Mouse (Mus musculus) CH12.LX (cell line): ENCODE measurements around the gene Coro2b. TPM values are rescaled to one million over a fixed set of nuclear protein-coding genes. Genes with fewer than 3 reads are reported as not detected.

Experiments
- DNase-seq: peaks from one replicate; pipeline ENCODE4 v3.0.0-alpha.2; 2013; ENCODE audit errors: extremely low read depth
- H3K27ac ChIP-seq: 2 replicates; pipeline ENCODE4 v1.5.1; 2012; ENCODE audit warnings: low read depth, mild to moderate bottlenecking, control low read depth, moderate library complexity; ENCODE audit not compliant: insufficient read depth
- H3K27me3 ChIP-seq: replicated peaks from 2 replicates; pipeline ENCODE3; 2012; ENCODE audit warnings: inconsistent platforms
- H3K36me3 ChIP-seq, 2 experiments: replicated peaks in 1 of 2; 2 replicates each; pipeline versions ENCODE3 to v1.6.1; 2012; ENCODE audit warnings: inconsistent platforms in 1 of 2, low read length in 1 of 2, mild to moderate bottlenecking in 1 of 2, mixed read lengths in 1 of 2, moderate library complexity in 1 of 2; ENCODE audit not compliant: control insufficient read depth in 1 of 2, insufficient read depth in 1 of 2
- H3K4me1 ChIP-seq, 2 experiments: 2 replicates each; pipeline ENCODE4 v1.6.1; 2012; ENCODE audit warnings: inconsistent platforms in 1 of 2, moderate library complexity in 1 of 2; ENCODE audit not compliant: insufficient read depth in 2 of 2, control insufficient read depth in 1 of 2
- H3K4me2 ChIP-seq: 2 replicates; pipeline ENCODE4 v1.6.1; 2012; ENCODE audit warnings: low read depth, mild to moderate bottlenecking, control low read depth; ENCODE audit not compliant: poor library complexity, insufficient read depth, severe bottlenecking
- H3K4me3 ChIP-seq, 3 experiments: fragments of 150-350 bp in 1 of 3; sonication (generic) in 1 of 3; replicated peaks in 1 of 3; 2 replicates each; pipeline versions ENCODE3 to v1.5.1; 2011 to 2012; ENCODE audit warnings: low read depth in 2 of 3, low read length in 2 of 3, mild to moderate bottlenecking in 2 of 3, moderate library complexity in 2 of 3, control low read depth in 1 of 3, improper control_type of control experiment in 1 of 3, inconsistent platforms in 1 of 3, mixed read lengths in 1 of 3; ENCODE audit not compliant: poor library complexity in 1 of 3
- H3K79me2 ChIP-seq: replicated peaks from 2 replicates; pipeline ENCODE4 v1.6.1; 2012; ENCODE audit warnings: mild to moderate bottlenecking, moderate library complexity; ENCODE audit not compliant: control insufficient read depth, poor library complexity, insufficient read depth, severe bottlenecking; ENCODE audit errors: extremely low read depth
- H3K9ac ChIP-seq: 2 replicates; pipeline ENCODE4 v1.6.1; 2012; ENCODE audit warnings: low read depth, mild to moderate bottlenecking, control low read depth, moderate library complexity; ENCODE audit not compliant: insufficient read depth
- H3K9me3 ChIP-seq: replicated peaks from 2 replicates; pipeline ENCODE3; 2012; ENCODE audit warnings: low read length, inconsistent platforms, mixed read lengths
- ELF1 ChIP-seq: IDR thresholded peaks from 2 replicates; pipeline ENCODE4 v1.6.1; 2014; ENCODE audit warnings: low read depth, mild to moderate bottlenecking, inconsistent platforms, low read length, improper control_type of control experiment
- EP300 ChIP-seq: IDR thresholded peaks from 2 replicates; pipeline ENCODE4 v1.6.1; 2011; ENCODE audit warnings: low read length, improper control_type of control experiment
- IRF4 ChIP-seq: IDR thresholded peaks from 2 replicates; pipeline ENCODE4 v1.6.1; 2014; ENCODE audit warnings: low read depth, mild to moderate bottlenecking, inconsistent platforms, low read length, improper control_type of control experiment
- JUN ChIP-seq: IDR thresholded peaks from 2 replicates; pipeline ENCODE4 v1.6.1; 2011; ENCODE audit warnings: low read depth, mild to moderate bottlenecking, low read length, improper control_type of control experiment, moderate library complexity; ENCODE audit not compliant: insufficient read depth
- MAFK ChIP-seq: IDR thresholded peaks from 2 replicates; pipeline ENCODE4 v1.6.1; 2011; ENCODE audit warnings: low read length, improper control_type of control experiment; ENCODE audit not compliant: insufficient replicate concordance
- MEF2A ChIP-seq: IDR thresholded peaks from 2 replicates; pipeline ENCODE4 v1.6.1; 2014; ENCODE audit warnings: low read depth, mild to moderate bottlenecking, inconsistent platforms, low read length, improper control_type of control experiment, borderline replicate concordance
- MXI1 ChIP-seq: IDR thresholded peaks from 2 replicates; pipeline ENCODE4 v1.6.1; 2011; ENCODE audit warnings: mild to moderate bottlenecking, low read depth, low read length, improper control_type of control experiment
- NELFE ChIP-seq: IDR thresholded peaks from 2 replicates; pipeline ENCODE4 v1.6.1; 2011; ENCODE audit warnings: low read depth, low read length, improper control_type of control experiment
- POLR2A ChIP-seq: IDR thresholded peaks from 2 replicates; pipeline ENCODE4 v1.6.1; 2011; ENCODE audit warnings: low read depth, mild to moderate bottlenecking, improper control_type of control experiment, low read length
- RAD21 ChIP-seq: IDR thresholded peaks from 2 replicates; pipeline ENCODE4 v1.6.1; 2011; ENCODE audit warnings: low read depth, mild to moderate bottlenecking, low read length, improper control_type of control experiment, moderate library complexity
- RCOR1 ChIP-seq: conservative IDR thresholded peaks from 2 replicates; pipeline ENCODE4 v1.6.1; 2012; ENCODE audit warnings: low read depth, mild to moderate bottlenecking, inconsistent platforms, low read length, improper control_type of control experiment
- SMC3 ChIP-seq: IDR thresholded peaks from 2 replicates; pipeline ENCODE4 v1.6.1; 2011; ENCODE audit warnings: low read depth, low read length, improper control_type of control experiment
- TBP ChIP-seq: conservative IDR thresholded peaks from 2 replicates; pipeline ENCODE4 v1.6.1; 2011; ENCODE audit warnings: low read depth, low read length, improper control_type of control experiment
- dilution Hi-C: fragments of 300-500 bp; cut with MboI; formaldehyde crosslinking; loops from 2 replicates; pipeline ENCODE4 v1.14.3; 2020; ENCODE audit warnings: low sequenced_read_pairs; ENCODE audit not compliant: extremely low pct_unique_long_range_greater_than_20kb, extremely low pct_ligation_motif_present
- in situ Hi-C: fragments of 300-500 bp; cut with MboI; formaldehyde crosslinking; loops from 3 replicates; pipeline ENCODE4 v1.14.3; 2019; ENCODE audit warnings: low sequenced_read_pairs, low pct_ligation_motif_present, low pct_unique_long_range_greater_than_20kb, mixed read lengths
- polyA plus RNA-seq: library from polyadenylated mRNA; unstranded; fragments of >175 nt; gene quantifications from 2 replicates; pipeline ENCODE4 v1.2.1, GENCODE M21; 2012; ENCODE audit warnings: low read depth; ENCODE audit not compliant: insufficient read length
- total RNA-seq, 2 experiments: library from RNA; depleted of rRNA; stranded (reverse); fragments of 300-350 nt in 1 of 2; fragments of >200 nt in 1 of 2; gene quantifications; 2 replicates each; pipeline ENCODE4 v1.2.3; 2012 to 2014

Coro2b gene
- total and polyA plus RNA-seq, 3 experiments: 0.77 to 3.2 (median 0.85) TPM

GRCm38 (mm10) chr9:62540736-62541135 lies 3.9 kb upstream of the Coro2b start:
- Histone ChIP-seq H3K27me3 (peaks cover 24% of the 10 kb centered on the region), H3K4me2 (no peak overlapping the region)
- dilution Hi-C loops: no loop called here

DNA sequence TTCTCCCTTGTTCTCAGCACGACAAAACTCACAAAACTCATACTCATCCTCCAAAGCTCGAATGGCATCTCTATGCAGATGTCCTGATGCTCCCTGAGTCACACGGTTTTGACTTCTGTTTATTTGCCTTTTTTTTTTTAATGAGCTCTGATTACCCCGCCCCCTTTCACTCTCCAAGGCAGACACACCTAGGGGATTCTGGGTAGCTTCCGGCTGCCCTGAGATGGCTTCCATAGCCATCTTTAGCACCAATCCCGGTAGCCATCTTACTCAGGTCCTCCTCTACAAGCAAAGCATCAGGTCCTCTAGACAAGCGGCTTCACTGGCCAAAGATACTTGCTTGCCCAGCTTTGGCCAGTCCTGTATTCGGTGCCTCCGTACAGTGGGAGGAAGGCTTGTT lies 3.3 kb upstream of the Coro2b start:
- Histone ChIP-seq H3K79me2 (no peaks in the 10 kb centered on the region), H3K36me3 (no peaks in the 10 kb centered on the region), H3K4me2 (no peak overlapping the region), H3K27ac (no peak overlapping the region), H3K9ac (no peak overlapping the region), H3K4me1 (peaks cover 0 to 26% of the 10 kb centered on the region in 2 experiments; a peak in 2 of 4 replicates), H3K4me3 (no peak overlapping the region), H3K27me3 (peaks cover 29% of the 10 kb centered on the region), H3K9me3 (no peaks in the 10 kb centered on the region)
- TF ChIP-seq EP300: no peak
- no peak for TF ChIP-seq IRF4
- no peak for TF ChIP-seq JUN
- TF ChIP-seq ELF1: no peak
- TF ChIP-seq MEF2A: no peak
- no peak for TF ChIP-seq TBP
- no peak for TF ChIP-seq RCOR1
- TF ChIP-seq MAFK: no peak
- no peak for TF ChIP-seq NELFE
- in situ Hi-C loops (no loop called here), dilution Hi-C loops (no loop called here)
- no peak for DNase-seq

More at GRCm38 (mm10) chr9:62540736-62541135, 3.9 kb upstream of the Coro2b start:
- TF ChIP-seq POLR2A: no peak
- TF ChIP-seq SMC3: no peak
- TF ChIP-seq MXI1: no peak
- no peak for TF ChIP-seq RCOR1
- Histone ChIP-seq H3K36me3 (no peaks in the 10 kb centered on the region), H3K27ac (no peak overlapping the region), H3K4me1 (peaks cover 0 to 26% of the 10 kb centered on the region in 2 experiments; a peak in 2 of 4 replicates), H3K79me2 (no peaks in the 10 kb centered on the region), H3K9ac (no peak overlapping the region), H3K9me3 (no peaks in the 10 kb centered on the region), H3K4me3 (no peak overlapping the region)
- in situ Hi-C loops: no loop called here
- no peak for DNase-seq

DNA sequence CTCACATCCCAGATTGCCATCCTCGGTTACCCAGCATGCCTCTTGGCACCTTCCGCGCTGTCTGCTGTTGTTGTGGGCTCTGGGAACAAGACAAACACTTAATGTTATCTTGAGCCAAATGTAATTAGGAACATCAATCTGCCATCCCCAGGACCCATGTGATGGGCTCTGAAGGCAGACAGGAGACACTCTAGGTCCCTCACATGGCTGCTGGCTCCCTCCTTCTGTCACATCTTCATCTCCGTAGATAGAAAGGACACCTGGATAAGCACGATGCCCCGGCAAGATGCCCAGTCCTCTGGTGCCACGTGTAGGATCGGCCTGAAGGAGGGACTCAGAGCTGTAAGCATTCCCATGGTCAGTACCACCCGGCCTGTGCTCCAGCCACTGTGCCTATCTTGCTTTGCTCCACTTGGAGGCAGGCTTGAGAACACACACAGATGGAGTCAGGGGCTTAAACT lies 2.4 kb upstream of the Coro2b start:
- Histone ChIP-seq H3K4me3 (no peak overlapping the region), H3K9ac (no peak overlapping the region), H3K36me3 (no peaks in the 10 kb centered on the region), H3K79me2 (no peaks in the 10 kb centered on the region), H3K9me3 (no peaks in the 10 kb centered on the region), H3K4me1 (peaks cover 0 to 26% of the 10 kb centered on the region in 2 experiments; a peak in 2 of 4 replicates), H3K27me3 (peaks cover 33% of the 10 kb centered on the region), H3K27ac (no peak overlapping the region), H3K4me2 (no peak overlapping the region)
- dilution Hi-C loops: no loop called here
- no peak for DNase-seq
- in situ Hi-C loops: no loop called here
- TF ChIP-seq RAD21 (no peak), IRF4 (no peak)
